Mouse (Mus musculus) G1E (cell line): ENCODE measurements around the gene Btbd9. TPM values are rescaled to one million over a fixed set of nuclear protein-coding genes. Genes with fewer than 3 reads are reported as not detected.
"Not testable (repeated sequence)": the region's sequence is repeated elsewhere in the genome, so short reads cannot be mapped to it uniquely, and the experiment has no call there.

Experiments
- ATAC-seq: 2 replicates; pipeline ENCODE4 v1.8.0; 2016; ENCODE audit warnings: mild to moderate bottlenecking; ENCODE audit not compliant: insufficient number of reproducible peaks, poor library complexity, low FRiP score, severe bottlenecking; ENCODE audit errors: extremely low read depth
- DNase-seq: peaks from one replicate; pipeline ENCODE4 v3.0.0; 2012; ENCODE audit warnings: low spot score
- H3K27me3 ChIP-seq: 2 replicates; pipeline ENCODE4 v1.6.1; 2012; ENCODE audit warnings: mild to moderate bottlenecking, low read length, inconsistent platforms; ENCODE audit not compliant: insufficient read depth
- H3K36me3 ChIP-seq: replicated peaks from 2 replicates; pipeline ENCODE3; 2012; ENCODE audit warnings: mild to moderate bottlenecking, inconsistent platforms
- H3K4me1 ChIP-seq: 2 replicates; pipeline ENCODE4 v1.6.1; 2012; ENCODE audit warnings: low read depth, low read length, inconsistent platforms, mixed read lengths; ENCODE audit not compliant: insufficient read depth
- H3K4me3 ChIP-seq: 2 replicates; pipeline ENCODE4 v1.5.1; 2012; ENCODE audit warnings: low read depth, mild to moderate bottlenecking, inconsistent platforms, low read length, moderate library complexity, mixed read lengths
- H3K9me3 ChIP-seq: replicated peaks from 2 replicates; pipeline ENCODE4 v1.6.1; 2012; ENCODE audit warnings: inconsistent platforms
- CTCF ChIP-seq: IDR thresholded peaks from 2 replicates; pipeline ENCODE4 v1.5.1; 2012; ENCODE audit warnings: low read depth, low read length, inconsistent platforms, mixed read lengths
- GATA1 ChIP-seq: IDR thresholded peaks from 2 replicates; pipeline ENCODE4 v1.6.1; 2012; ENCODE audit warnings: borderline replicate concordance, low read length, inconsistent platforms, mixed read lengths
- GATA2 ChIP-seq: IDR thresholded peaks from 2 replicates; pipeline ENCODE4 v1.6.1; 2012; ENCODE audit warnings: low read depth, low read length, inconsistent platforms, borderline replicate concordance
- POLR2AphosphoS5 ChIP-seq: IDR thresholded peaks from 2 replicates; pipeline ENCODE4 v1.6.1; 2012; ENCODE audit warnings: low read depth, low read length, inconsistent platforms; ENCODE audit not compliant: insufficient replicate concordance
- TAL1 ChIP-seq: conservative IDR thresholded peaks from 2 replicates; pipeline ENCODE4 v1.6.1; 2012; ENCODE audit warnings: low read depth, low read length, inconsistent platforms, mixed read lengths
- polyA plus RNA-seq: library from polyadenylated mRNA; stranded (reverse); fragments of >175 nt; gene quantifications from 2 replicates; pipeline ENCODE4 v1.2.3, GENCODE M21; 2012
- total RNA-seq, 2 experiments: library from RNA; stranded (forward) in 1 of 2; stranded (reverse) in 1 of 2; fragments of 200-1000 nt in 1 of 2; fragments of >200 nt in 1 of 2; fragmentation: Nextera tagmentation in 1 of 2; gene quantifications; 2 replicates each; pipeline ENCODE4 v1.2.3; 2014 to 2017

The Btbd9 gene
- total and polyA plus RNA-seq, 3 experiments = 33.6 to 68.4 (median 57.5) TPM

- ATAC-seq (no peak), DNase-seq (no peak)
- H3K27me3 ChIP-seq = no peaks in the 10 kb centered on the region
- H3K9me3 ChIP-seq = no peaks in the 10 kb centered on the region
- H3K4me1 ChIP-seq = peaks cover 2% of the 10 kb centered on the region; the same call in 1 of the 2 replicates
- no peak for TF ChIP-seq GATA1
- no peak for TF ChIP-seq CTCF
- no peak for TF ChIP-seq GATA2
- no peak for TF ChIP-seq TAL1
- TF ChIP-seq POLR2AphosphoS5 = no peak
- H3K36me3 ChIP-seq = peaks cover 57% of the 10 kb centered on the region
- no peak overlapping the region for H3K4me3 ChIP-seq
These were observed 53.7 kb downstream of the Btbd9 start for GRCm38 (mm10) chr17:30522406-30523078.

- DNase-seq, ATAC-seq, H3K9me3 ChIP-seq, H3K27me3 ChIP-seq, H3K4me1 ChIP-seq, H3K4me3 ChIP-seq: not testable (repeated sequence)
- peaks cover 51% of the 10 kb centered on the region for H3K36me3 ChIP-seq
These were observed 57.1 kb downstream of the Btbd9 start for GRCm38 (mm10) chr17:30519172-30519512.

GRCm38 (mm10) chr17:30518431-30519171 lies 57.7 kb downstream of the Btbd9 start:
- H3K27me3 ChIP-seq = no peaks in the 10 kb centered on the region
- DNase-seq (no peak), ATAC-seq (no peak)
- H3K9me3 ChIP-seq = no peaks in the 10 kb centered on the region
- no peak for TF ChIP-seq TAL1
- TF ChIP-seq GATA2 = no peak
- no peak for TF ChIP-seq GATA1
- no peak for TF ChIP-seq POLR2AphosphoS5
- TF ChIP-seq CTCF = no peak
- no peak overlapping the region for H3K4me3 ChIP-seq
- no peaks in the 10 kb centered on the region for H3K4me1 ChIP-seq
- H3K36me3 ChIP-seq = peaks cover 50% of the 10 kb centered on the region

- Histone ChIP-seq H3K4me1 (no peaks in the 10 kb centered on the region), H3K27me3 (no peaks in the 10 kb centered on the region), H3K9me3 (no peaks in the 10 kb centered on the region), H3K36me3 (peaks cover 51% of the 10 kb centered on the region), H3K4me3 (no peak overlapping the region)
- DNase-seq (no peak), ATAC-seq (no peak)
- TF ChIP-seq CTCF (no peak), POLR2AphosphoS5 (no peak), GATA2 (no peak), GATA1 (no peak)
These were observed 59.5 kb downstream of the Btbd9 start for GRCm38 (mm10) chr17:30516580-30517340.

- Histone ChIP-seq H3K36me3 (peaks cover 60% of the 10 kb centered on the region), H3K4me3 (no peak overlapping the region), H3K9me3 (no peaks in the 10 kb centered on the region), H3K27me3 (no peaks in the 10 kb centered on the region), H3K4me1 (no peaks in the 10 kb centered on the region)
- no peak for DNase-seq
- no peak for ATAC-seq
- TF ChIP-seq CTCF (no peak), TAL1 (no peak)
These were observed 60.9 kb downstream of the Btbd9 start for GRCm38 (mm10) chr17:30515401-30515800.

GRCm38 (mm10) chr17:30513034-30513433 lies 63.3 kb downstream of the Btbd9 start:
- no peaks in the 10 kb centered on the region for H3K9me3 ChIP-seq
- DNase-seq = no peak
- no peak overlapping the region for H3K4me3 ChIP-seq
- H3K36me3 ChIP-seq = peaks cover 70% of the 10 kb centered on the region
- no peak for ATAC-seq
- no peaks in the 10 kb centered on the region for H3K4me1 ChIP-seq
- H3K27me3 ChIP-seq = no peaks in the 10 kb centered on the region
- TF ChIP-seq GATA2 (no peak), TAL1 (no peak), CTCF (no peak), POLR2AphosphoS5 (no peak), GATA1 (no peak)
